Mouse (Mus musculus): ENCODE measurements around the gene Zbtb46.

DNA sequence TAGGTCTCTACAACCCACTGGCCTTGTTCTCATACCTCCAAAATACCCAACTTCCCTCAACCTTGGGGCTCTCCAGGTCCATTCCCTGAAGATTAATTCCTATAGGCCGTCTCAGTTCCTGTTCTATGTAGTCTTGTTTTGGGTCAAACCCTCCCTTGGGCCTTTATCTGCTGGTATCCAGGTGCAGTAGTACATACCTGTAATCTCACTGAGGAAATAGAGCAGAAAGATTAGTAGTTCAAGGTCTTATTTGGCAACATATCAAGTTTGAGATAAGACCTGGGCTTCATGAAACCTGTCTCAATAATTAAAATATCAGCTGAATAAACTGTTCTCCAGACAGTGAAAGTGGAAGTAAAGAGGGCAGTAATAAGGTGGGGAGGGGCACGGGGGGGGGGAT is 23.9 kb upstream of the Zbtb46 start:
- no peak for TF ChIP-seq POLR2A (IDR thresholded peaks at IDR 0.05; ENCODE audit: low read depth, low read length)
- no peak for TF ChIP-seq CTCF (conservative IDR thresholded peaks at IDR 0.05; ENCODE audit: insufficient read depth, insufficient read length, low read depth, low read length)

Measured in kidney, adult 2 months (tissue).